Mouse (Mus musculus): ENCODE results near the gene Fam213b.

- no peak for TF ChIP-seq POLR2A (IDR thresholded peaks at IDR 0.05; ENCODE audit: insufficient read length, low read depth)
- no peak for TF ChIP-seq CEBPB (IDR thresholded peaks at IDR 0.05; ENCODE audit: insufficient read depth, poor library complexity, severe bottlenecking)
- no peak for TF ChIP-seq MAX (IDR thresholded peaks at IDR 0.05; ENCODE audit: low read depth)
- TF ChIP-seq MYOD1 (IDR thresholded peaks at IDR 0.05; ENCODE audit: control insufficient read depth in 1 of 3, insufficient read length in 2 of 3, low read depth in 2 of 3) = no peak
- no peak for TF ChIP-seq MYOG (IDR thresholded peaks at IDR 0.05; ENCODE audit: control insufficient read depth in 1 of 3, insufficient read depth in 1 of 3, insufficient read length in 2 of 3, low read depth in 2 of 3)
Observed at GRCm38 (mm10) chr4:154913845-154914244, 14.9 kb upstream of the Fam213b start.

Measured in myocyte (in vitro differentiated cells).